Mouse (Mus musculus): ENCODE measurements around the gene Nkx1-1.

The Nkx1-1 gene

GRCm38 (mm10) chr5:33433201-33434138 lies at the start of gene Nkx1-1:
Gene Nkx1-1 (minus strand): TSS chr5:33433976.
- no peak for DNase-seq (ENCODE audit: low spot score in 2 of 2)

DNA sequence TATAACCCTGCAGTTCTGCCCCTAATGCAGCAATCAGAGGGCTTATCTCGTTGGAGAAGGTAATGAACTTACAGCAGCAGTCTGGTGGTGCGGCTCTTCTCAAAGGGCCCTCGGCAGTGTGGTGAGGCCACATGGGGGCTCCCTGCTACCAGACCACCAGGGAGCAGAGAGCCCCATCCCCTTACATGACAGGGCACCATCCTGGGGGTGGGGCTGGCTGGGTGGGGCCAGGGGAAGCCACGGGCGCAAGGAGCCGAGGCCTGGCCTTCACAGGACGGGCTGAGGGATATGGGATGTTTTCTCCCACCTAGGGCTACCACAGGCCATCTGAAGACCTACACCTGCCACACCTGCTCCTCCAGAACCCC lies 47.5 kb upstream of the Nkx1-1 start:
- no peak for DNase-seq (ENCODE audit: low spot score in 2 of 2)

DNA sequence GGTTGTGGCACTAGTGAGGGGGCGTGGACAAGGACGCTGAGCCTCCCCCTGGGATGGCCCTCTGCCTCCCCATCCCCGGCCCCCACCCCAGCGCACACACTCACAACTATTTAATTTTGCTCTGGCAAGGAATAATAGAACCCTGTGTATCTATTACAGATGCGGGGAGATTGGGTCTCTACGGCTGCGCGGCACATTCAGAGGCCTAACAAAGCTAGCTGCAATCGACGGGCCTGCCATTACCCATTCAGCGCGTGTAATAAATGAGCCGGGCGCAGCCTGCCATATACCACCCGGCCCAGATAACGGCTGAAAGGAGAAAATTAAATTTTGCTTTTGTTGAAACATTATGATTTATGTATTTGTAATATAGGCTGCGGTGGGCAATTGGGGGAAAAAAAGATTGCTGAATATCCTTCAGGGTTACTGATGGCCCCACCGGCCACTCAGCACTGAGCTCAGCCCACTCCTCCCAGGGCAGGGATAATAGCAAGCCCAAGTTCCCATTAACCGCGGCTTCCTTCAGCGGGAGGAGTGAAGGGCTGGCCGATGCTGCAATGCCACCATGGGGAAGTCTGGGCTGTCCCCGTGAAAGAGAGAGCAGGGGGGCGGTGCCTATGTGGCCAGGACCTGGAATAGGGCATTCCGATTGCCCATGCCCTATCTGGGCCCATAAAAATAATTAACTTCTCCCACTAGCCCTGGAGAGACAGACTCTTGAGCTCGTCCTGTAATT lies 47.0 kb upstream of the Nkx1-1 start:
- no peak for DNase-seq (ENCODE audit: low spot score in 2 of 2)

DNA sequence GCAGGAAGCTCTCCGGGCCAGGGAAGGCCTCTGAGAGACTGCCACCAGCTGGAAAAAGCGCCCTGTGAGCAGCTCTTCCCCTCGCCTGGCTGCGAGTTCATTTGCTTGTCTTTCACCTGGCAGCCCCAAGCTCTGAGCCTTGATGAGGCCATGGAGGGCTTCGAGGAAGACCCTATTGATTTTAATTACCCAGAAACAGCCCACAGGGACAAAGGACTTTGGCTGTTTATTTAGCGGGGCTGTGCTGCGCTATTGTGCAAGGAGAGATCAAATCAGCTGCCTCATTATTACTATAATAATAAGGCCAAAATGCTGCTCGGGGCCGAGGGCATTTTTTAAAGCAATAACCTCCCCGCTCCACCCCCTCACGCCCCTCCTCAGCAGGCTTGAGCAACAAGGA lies 31.7 kb upstream of the Nkx1-1 start:
- DNase-seq (ENCODE audit: low spot score in 2 of 2) = no peak

DNA sequence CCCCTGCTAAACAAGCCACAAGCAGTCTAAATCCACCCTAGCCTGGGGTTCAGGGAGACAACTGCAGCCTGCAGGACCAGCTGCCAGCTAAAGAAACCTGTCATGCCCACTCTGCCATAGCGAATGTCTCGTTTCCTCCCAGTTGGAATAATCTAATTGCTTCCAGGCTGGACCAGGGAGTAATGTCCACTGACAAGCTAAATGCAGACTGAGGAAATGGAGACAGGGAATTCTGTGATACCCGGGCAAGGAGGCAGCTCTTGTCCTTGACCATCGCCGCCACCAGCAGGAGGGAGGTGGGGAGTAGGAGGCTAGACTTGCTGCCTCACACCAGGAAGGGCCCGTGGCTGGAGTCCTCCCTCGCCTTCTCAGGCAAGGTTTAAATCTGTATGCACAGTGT lies 30.6 kb upstream of the Nkx1-1 start:
- no peak for DNase-seq (ENCODE audit: low spot score in 2 of 2)

GRCm38 (mm10) chr5:33459111-33459510 lies 25.3 kb upstream of the Nkx1-1 start:
- no peak for DNase-seq (ENCODE audit: low spot score in 2 of 2)

- DNase-seq (ENCODE audit: low spot score in 2 of 2) = no peak
These were observed 24.4 kb upstream of the Nkx1-1 start for GRCm38 (mm10) chr5:33458132-33458622.

DNA sequence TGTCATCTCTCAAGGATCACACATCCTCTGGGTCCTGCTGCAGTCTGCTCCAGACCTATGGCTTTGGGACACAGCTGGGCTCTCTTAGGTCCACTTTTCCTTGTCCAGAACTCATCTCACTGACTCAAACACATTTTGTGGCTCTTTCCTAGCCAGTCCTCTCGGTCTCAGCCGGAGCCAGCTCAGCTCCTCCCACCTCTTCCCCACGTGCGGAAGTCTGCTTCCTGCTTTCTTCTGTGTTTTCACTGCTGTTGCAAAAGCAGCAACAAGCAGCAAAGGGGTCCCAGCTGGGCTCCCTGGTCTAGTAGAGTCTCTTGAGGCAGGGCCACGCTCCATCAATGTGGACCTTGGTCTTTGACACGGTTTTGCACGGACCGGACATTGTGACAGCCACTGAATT lies 22.0 kb upstream of the Nkx1-1 start:
- no peak for DNase-seq (ENCODE audit: low spot score in 2 of 2)

DNA sequence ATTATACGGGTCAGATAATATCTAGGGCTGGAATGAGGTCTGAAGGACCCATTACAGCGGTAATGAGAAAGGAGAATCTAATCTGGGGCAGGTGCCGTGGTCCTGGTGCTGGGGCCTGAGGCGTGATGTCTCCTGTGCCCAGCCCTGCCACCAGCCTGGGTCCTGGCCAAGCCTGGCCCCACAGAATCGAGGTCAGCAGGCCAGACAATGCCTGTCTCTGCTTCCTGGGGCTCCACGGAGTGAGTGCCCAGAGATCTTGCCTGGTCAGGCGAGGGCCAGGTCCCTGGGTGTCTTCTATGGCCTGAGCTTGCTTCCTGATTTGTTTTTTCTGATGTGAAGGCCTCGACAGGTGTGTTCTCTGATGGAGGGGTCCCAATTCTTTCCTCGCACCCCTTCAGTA lies 10.0 kb upstream of the Nkx1-1 start:
- DNase-seq (ENCODE audit: low spot score in 2 of 2) = no peak

GRCm38 (mm10) chr5:33442927-33443710 lies 9.3 kb upstream of the Nkx1-1 start:
- peak; percentile 25 to 46 for DNase-seq (ENCODE audit: low spot score in 2 of 2)

GRCm38 (mm10) chr5:33438214-33438613 lies 4.4 kb upstream of the Nkx1-1 start:
- peak; percentile 48 to 65 for DNase-seq (ENCODE audit: low spot score in 2 of 2)

- no peak for DNase-seq (ENCODE audit: low spot score in 2 of 2)
These were observed 2.2 kb upstream of the Nkx1-1 start for GRCm38 (mm10) chr5:33435941-33436340.

DNA sequence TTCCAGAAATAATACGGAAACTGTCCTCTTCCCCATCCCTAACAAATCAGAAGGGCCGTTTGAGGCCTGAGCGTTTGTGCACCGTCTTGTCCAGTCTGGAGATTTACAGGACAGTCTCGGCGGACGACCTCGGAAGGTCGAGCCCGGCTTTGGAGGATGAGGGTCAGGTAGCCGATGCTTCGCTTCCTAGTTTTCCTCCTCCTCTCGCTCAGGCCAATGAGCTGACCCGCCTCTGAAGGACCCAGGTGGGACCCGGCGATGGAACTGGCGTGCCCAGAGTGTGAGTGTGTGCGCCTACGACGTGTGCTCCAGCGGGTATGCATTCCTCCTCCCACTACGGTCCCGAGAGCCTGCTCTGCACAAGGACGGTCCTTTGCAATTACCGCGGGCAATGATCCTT lies 1.4 kb upstream of the Nkx1-1 start:
- DNase-seq (ENCODE audit: low spot score in 2 of 2) = no peak

GRCm38 (mm10) chr5:33434141-33434780 lies 485 bp upstream of the Nkx1-1 start:
- no peak for DNase-seq (ENCODE audit: low spot score in 2 of 2)

- no peak for DNase-seq (ENCODE audit: low spot score in 2 of 2)
These were observed 1.5 kb downstream of the Nkx1-1 start for GRCm38 (mm10) chr5:33432057-33432935.

DNA sequence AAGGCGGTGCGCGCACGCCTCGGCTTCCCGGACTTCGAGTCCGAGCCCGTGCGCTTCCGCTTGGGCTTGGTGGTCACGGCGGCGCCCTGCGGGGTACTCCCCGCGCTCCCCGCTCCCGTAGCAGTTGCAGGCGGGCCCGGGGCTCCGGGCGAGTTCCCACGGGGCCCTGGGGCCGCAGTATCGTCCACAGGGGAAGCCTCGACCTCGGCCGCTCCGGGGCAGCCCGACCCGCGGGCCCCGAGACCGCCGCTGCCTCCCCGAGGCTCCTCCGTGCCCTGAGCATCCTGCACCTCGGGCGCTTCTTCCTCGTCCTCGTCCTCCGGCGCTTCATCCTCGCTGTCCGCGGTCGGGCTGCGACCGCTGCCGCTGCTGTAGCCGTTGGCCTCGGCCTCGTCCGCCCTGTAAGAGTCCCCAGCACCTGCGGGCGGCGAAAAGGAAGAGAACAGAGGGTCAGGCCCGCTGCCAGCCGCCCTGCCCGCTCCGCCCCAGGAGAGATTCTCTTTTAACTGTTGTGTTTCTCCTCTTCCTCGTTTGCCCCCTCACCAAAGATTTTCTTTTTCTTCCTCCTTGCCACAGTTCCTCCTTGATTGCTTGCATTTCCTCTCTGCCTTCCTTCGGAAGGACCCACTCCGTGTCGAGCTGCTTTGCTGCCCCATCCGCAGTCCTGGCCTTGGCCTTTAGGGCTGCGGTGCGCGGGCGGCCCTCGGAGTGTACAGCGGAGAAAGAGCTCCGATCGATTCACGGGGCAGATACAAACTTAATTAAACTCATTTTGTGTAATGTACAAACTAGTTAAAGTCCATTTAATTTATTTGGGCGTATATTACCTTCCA lies 2.4 kb downstream of the Nkx1-1 start:
- DNase-seq (ENCODE audit: low spot score in 2 of 2) = no peak

GRCm38 (mm10) chr5:33430511-33431172 lies 3.1 kb downstream of the Nkx1-1 start:
- DNase-seq (ENCODE audit: low spot score in 2 of 2) = no peak

GRCm38 (mm10) chr5:33430106-33430505 lies 3.7 kb downstream of the Nkx1-1 start:
- no peak for DNase-seq (ENCODE audit: low spot score in 2 of 2)

DNA sequence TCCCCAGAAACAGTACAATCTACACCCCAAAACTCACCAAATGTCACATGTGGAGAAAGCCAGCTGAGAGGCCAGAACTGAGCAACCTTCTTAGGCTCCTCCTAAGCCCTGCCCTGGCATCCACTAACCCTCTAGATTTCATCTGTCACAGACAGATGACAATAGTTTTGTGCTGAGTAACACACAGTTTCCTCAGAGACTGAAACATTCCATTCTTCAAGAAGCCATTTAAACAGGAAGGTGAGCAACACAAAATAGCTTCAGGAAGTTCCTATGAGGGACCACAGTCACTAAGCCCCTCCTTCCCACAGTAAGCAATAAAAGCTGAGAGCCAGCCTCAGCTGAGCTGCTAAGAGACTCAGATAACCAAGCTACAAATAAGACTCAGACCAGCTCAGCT lies 6.3 kb downstream of the Nkx1-1 start:
- no peak for DNase-seq (ENCODE audit: low spot score in 2 of 2)
